Mouse (Mus musculus): ENCODE measurements around the gene Timm44.

DNA sequence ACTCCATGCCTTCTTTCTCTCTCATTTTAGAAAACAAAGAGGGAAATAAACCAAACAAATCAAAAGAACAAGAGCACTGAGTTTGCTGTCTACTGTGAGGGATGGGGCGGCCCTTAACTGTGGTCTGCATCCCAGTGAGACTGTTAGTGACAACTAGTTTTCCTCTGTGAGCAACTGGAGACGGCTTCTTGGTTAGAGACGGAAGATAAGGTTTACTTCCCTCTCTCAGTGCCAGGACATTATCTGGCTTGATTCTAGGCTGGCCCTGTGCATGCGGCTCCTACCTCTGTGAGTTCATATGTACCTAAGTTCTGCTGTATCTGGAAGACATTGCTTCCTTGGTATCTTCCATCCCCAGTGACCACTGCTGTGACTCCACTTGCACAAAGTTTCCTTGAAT, 22.1 kb upstream of the Timm44 start:
- TF ChIP-seq HCFC1 (IDR thresholded peaks at IDR 0.05; ENCODE audit: borderline replicate concordance, insufficient read depth, low read length) (no peak), ZC3H11A (IDR thresholded peaks at IDR 0.05; ENCODE audit: borderline replicate concordance, low read depth, low read length) (no peak), CHD2 (IDR thresholded peaks at IDR 0.05; ENCODE audit: low read depth, low read length) (no peak), MAFK (IDR thresholded peaks at IDR 0.05; ENCODE audit: insufficient read depth, low read depth, low read length) (no peak)
